Mouse (Mus musculus): ENCODE data around the gene Trabd2b.

The Trabd2b gene

DNA sequence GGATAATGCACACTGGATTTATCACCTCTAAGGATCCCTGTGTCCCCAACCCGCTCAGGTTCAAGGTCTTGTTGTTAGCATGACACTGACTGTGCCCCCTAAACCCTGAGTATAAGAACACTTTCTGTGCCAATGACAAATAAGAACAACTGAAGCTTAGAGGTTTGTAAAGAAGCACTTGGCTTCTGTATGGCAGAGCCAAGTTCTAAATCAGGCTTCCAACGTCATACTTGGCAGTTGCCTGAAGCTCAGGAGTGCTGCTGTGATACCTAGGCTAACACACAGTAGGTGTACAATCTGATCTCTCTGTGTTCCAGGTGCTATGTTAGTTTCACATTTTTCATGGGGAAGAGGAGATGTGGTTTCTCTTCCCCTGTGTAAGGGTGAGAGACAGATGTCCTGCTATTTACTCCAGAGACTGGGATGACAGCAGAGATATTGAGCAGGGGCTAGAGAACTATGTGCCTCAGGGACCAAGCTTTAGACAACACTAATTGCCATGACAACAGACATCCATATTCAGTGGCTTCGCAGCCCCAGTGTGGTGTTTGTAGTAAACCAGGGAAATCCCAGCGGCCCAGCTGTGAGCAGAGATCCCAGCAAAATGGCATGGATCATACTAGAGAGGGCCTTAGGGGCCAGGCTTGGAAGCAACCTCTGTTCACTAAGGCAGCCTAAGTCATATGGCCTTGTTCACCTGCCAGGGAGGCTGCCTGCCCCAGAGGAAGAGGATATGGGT, 89.3 kb downstream of the Trabd2b start:
- CTCF ChIA-PET, result no interaction called here

DNA sequence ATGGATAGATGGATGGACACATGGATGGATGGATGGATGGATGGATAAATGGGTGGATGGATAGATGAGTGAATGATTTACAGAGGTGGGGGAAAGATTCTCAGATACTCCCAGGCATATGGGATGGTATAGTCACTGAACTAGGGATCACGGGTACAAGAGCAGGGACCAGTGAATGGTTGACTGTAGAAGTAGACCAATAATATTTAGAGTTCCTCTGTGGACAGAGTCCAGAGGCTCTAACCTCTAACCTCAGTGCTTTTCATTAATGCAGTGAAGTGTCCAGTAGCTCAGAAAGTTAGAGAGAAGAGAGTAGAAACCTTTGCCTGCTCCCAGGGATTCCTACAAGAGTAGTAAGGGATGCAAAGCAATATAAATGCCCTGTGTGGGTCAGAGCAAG, 93.1 kb downstream of the Trabd2b start:
- CTCF ChIA-PET, result no interaction called here

DNA sequence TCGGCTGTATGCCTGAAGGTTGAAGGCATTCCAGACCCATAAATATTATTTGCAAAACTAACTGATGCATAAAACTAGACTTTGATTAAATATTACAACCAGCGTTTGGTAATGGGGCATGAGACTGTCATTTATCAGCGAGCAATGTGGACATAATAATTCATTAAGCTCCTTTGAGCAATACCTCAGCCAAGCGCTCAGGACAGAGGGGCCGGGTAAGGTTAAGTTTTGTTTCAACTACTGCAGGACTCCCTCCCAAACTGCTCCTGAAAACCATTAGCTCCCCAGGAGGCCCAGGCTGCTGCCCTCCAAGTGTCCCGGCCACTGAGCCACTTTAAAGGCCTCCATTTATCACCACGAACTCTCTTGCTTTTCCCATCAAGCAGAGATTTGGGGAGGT, 93.8 kb downstream of the Trabd2b start:
- CTCF ChIA-PET, result no interaction called here

DNA sequence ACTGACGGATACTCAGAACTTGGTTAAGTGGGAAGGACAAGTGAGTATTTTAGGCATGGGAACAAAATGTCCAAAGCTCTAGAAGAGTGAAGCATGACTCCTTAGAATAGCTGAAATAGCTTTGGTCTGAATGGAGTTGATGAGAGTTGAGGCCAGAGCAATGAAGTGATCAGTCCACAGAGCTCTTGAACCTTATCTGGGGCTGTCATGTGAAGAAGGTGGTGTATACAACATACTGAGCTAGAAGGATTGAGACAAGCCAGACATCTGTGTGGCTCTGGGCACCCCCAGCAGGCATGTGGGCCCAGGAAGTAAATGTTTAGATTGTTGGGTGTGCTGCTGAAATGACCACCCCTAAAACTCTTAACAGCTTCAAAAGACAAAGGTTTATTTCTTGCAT, 94.5 kb downstream of the Trabd2b start:
- CTCF ChIA-PET, result no interaction called here

DNA sequence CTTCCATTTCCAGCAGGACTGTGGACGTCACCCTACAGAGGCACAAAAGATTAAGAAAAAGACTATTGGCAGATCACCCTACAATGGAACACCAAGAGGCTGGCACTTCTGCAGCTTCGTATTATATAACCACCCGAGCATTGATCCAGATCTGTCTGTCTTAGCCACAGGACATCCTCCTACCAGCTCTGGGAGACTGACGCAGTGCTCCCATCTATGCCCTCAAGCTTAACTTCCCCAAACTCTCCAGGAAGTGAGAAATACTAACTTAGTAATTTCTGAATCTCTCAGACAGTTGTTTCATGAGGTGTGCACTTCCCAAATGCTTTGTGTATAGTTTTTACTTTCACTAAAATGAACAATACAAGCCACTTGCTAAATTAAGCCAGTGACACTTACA, 95.1 kb downstream of the Trabd2b start:
- CTCF ChIA-PET, result no interaction called here

DNA sequence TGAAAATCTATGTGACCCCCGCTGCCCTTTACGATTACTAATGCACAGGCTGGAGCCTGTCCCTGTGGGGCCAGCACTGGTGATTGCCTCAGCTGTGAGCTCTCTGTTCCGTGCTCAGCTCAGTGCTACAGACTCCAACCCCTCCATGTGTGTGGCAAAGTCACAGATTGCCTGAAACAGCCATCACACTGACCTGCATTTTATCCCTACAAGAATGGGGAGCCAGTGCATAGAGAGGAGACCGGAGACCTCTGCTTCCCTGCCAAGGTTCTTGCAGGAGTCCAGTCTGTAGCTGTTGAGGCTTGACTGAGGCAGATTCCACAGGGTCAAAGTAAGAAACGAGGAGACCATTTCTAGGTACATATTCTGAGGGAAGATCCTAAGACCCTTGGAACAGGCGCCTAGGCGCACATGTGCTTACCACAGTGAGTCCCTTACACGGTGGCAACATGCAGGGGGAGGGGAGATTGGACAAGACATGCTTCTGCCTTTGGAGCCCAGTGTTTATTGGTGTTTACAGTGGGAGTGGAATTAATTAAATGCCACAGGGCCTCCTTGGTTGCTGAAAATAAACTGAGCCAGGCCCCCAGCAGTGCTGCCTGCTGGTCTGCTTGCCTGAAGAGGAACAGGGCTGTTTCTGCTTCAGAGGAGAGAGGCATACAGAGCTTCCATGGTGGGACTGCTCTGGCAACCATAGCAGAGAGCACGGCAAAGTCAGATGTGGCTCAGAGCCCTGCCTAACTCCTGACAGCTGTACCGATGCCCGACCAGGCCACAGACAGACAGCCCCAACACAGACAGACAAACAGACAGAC, 97.9 kb downstream of the Trabd2b start:
- CTCF ChIA-PET, result no interaction called here

DNA sequence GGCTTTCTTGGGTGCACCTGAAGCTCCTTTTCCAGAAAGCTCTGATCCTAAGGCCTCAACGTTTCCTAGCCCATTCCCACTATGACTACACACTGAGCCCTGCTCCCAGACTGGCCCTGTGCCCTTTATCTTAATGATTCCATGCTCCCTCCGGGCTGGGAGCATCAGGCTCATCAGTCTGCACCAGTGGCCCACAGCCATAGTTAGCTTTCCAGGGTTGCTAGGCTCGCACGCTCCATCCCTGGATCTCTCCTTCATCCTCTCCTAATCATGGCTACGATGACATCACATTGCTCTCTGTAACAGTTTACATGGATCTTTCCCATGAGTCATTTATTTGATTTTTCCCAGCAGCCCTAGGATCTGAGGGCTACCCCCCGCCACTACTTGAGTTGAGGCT, 103.1 kb downstream of the Trabd2b start:
- CTCF ChIA-PET, result no interaction called here

DNA sequence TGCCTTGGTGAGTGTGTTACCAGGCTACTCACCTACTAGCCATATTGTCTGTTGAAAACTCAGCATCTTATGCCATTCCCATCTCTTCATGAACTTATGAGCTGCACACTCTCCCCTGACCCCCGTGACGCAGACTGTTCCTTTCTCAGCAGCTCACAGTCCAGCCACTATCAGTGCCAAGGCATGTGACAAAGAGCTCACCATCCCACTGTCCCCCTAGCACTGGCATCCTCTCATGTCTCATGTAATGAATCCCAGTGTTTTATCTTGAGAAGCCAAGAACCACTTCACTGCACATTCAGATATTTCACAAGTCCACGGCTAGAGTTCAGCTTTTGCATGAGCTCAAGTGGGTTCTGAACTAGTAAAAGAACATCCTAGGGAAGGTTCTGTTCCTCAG, 105.1 kb downstream of the Trabd2b start:
- CTCF ChIA-PET, result no interaction called here

DNA sequence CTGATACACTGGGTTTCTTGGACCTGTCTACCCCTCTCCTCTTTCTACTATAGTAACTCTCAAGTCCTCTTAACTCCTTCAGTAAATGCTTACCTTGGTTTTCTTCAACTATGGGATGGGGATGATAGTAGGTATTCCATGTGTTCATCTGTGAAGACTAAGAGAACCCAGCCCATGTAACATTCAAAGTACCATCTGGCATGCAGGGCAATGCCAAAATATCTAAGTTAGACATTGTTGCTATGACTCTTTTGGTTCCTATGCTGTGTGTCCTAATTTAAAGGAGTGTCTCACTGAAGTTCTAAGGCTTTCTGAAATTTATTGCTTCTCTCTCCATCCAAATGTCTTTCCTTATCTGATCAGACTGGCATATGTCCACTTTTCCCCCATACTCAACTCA, 106.6 kb downstream of the Trabd2b start:
- CTCF ChIA-PET, result no interaction called here

DNA sequence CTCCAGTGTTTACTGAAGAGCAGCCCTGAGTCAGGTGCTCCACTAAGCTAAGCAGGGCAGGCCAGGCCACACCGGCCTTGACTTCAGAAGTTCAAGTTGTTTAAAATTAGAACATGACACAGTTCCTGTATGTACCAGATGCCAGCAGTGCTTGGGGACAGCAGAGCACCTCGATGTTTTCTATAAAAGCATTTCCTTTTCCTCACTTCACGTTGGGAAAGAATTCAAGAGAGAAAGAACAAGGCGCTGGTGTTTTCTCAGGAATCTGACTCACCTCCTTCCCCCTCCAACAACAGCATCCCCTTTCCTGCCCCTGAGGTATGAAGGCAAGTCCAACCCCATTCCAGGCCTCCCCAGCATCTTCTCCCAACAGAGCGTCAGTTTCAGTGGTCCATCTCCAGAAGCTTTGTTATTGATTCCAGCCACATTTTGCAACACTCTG, 108.8 kb downstream of the Trabd2b start:
- CTCF ChIA-PET, result no interaction called here

DNA sequence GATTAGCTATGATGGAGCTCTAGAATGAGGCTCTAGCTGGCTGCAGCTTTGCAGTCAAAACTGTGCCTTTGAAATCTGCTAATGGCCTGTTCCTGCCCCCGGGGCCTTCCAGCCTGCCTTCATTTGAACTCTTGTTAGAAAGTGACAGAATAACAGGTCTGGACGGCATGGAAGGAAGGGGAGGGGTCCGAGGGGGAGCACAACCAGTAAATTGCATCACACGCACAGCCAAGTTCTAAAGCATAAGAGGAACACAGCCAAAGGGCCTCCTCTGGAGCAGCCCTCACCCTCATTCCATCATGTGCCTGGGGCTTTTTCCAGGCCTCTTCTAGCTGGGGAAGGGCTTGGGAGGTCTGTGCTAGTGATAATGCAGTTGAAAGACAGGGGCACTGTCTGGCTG, 110.1 kb downstream of the Trabd2b start:
- CTCF ChIA-PET, result no interaction called here

DNA sequence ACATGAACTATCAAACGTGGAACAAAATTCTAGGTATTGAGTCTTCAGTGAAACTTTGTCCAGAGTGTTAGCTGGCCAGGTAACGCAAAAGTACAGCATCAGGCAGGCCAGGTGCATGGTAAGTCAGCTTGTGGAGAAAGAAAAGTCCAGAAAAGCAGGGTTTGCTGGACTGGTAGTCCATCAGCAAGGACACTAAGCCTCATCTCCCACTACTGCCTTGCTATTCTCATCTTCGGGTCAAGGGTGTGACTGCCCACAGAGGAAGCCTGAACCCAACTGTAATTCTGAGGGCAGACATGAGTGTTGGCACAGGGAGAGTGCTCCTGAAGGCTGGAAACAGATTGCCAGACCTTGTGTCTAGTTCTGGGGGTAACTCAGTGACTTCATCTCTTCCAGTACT, 111.5 kb downstream of the Trabd2b start:
- CTCF ChIA-PET, result no interaction called here

DNA sequence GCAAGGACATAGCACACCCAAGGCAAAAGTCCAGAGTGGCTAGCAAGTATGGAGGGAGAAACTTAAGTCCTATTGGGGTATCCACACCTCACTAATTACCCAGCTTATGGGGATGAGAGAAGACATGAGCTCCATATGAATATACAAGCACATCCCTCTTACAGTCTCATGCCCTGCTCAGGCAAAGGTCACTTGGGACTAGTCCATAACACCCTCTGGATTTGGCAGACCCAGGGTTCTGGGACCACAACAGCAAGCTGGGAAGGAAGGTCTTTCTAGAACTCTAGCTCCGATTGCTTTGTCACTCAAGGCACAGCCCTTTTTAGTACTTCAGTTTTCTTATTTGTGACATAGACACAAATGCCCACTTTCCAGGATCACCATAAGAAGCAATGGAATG, 112.0 kb downstream of the Trabd2b start:
- CTCF ChIA-PET, result no interaction called here

DNA sequence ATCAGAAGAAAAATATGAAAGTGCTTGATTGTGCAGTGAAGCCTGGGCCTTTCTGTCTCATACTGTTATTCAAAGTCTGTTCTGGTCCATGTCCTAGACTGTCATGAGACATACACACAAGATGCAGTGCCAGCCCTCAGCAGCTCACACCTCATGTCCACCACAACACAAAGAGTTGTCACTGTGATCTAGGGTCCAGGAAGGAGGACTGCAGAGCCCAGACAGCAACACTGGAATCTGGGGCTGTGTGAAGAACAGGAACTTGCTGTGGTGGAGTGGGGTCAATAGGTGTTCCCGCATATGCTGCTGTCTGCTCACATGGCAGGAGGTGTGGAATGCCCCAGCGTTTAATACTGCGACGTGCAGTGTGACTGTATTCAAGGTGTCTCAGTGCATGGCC, 112.8 kb downstream of the Trabd2b start:
- CTCF ChIA-PET, result no interaction called here

DNA sequence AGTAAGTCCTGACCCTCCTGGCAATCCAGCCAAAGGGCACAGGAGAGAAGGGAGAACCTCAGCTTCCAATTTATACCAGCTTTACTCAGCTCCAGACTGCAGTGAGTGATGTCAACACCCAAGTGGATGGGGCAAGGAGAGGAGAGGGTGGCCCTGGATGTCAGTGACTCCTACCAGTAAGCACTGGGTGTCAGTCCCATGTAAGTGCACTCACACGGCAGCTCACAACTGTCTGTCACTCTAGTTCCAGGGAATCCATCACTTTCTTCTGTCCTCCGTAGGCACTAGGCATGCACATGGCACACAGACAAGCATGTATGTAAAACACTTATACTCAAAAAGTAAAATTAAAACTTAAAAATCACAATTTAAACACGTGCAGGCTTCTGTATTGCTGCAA, 113.4 kb downstream of the Trabd2b start:
- CTCF ChIA-PET, result no interaction called here

DNA sequence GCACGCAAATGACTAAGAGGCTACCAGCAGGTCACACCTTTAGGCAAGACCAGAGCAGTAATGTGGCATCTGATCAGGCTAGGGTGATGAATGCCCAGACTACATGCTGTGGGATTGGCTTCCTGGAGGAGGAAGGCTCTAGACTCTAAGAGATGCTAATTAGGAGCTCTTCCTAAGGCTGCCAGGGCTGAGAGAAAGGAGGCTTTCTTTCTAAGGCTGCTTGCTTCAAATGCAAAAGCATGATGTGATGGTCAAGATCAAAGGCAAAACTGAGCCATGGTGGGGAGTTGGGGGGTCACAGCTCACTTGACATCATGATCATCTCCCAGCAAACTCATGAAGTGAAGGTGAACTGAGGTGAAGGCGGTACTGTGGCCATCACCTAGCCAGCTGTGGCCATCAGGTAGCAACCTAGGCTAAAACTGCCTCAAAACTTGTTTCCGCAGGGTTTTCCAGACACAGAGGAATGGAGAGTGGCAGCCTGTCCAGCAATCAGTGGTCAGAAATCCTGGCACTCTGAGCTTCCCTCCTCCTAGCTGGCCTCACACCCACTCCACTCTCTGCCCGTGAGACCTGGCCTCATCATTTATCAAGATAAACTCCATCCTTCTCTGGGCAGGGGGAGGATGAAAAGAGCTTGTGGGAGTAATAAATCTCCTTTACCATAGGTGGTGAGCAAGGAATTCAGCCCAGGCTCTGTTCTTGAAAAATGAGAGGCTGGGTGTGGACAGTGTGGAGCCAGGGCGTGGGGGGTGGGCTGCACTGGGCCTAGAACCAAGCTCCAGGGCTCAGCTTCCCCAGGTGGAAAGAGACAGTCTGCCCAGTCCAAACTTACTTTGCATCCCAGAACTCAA, 117.0 kb downstream of the Trabd2b start:
- CTCF ChIA-PET, result no interaction called here

DNA sequence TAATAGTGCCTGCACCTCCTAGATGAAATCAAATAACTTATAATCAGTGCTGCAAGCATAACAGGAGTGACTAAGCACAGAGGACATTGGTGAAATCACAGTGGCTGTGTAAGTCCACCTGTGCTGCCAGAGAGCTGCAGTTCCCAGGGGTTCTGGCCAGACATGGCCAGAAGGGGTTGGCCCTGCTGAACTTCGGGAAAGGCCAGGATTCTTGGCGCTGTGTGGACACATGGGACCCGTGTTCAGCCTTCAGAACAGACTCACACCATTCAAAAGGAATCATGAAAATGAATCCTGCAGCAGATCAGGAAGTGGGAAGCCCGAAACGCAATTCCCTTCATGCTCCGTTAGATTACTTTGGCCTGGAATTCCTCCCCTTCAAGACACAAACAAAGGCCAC, 125.1 kb downstream of the Trabd2b start:
- CTCF ChIA-PET, result no interaction called here

DNA sequence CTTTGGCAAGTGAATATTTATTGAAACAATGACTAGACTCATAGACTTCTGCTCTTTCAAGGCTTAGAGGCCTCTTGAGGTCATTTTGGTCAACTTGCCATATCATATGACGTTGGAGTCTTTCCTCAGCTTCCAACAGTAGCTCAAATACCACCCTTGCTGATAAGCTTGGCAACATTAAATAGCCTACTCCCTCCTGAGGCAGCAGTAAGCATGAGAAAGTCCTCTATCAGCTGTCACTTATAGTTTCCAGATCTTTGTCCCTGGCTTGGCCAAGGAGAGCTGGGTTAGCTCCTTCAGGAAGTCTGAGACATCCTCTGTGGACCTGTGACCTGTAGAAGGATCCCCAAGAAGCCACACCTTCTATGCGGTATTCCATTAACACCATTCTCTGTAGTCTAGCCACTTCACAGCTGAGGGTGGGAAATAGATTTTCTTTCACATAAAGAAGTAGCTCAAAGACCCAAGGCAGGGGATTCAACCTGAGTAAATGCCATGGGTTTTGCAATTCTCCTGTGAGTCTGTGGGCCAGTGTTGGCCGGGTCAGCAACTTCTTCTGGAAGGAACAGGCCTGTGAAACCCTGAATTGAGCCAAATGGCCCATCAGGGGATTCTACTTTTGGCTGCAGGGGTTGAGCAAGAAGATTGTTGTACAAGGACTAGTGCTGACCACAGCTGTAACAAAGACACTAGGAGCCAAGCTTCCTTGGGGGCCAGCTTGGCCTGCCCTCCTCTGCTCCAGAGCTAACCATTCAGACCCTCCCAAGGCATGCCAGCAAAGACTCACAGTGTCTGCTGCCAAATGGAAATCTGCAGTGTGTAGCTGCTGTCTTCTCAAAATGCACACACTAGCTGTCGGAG, 127.6 kb downstream of the Trabd2b start:
- CTCF ChIA-PET, result no interaction called here

DNA sequence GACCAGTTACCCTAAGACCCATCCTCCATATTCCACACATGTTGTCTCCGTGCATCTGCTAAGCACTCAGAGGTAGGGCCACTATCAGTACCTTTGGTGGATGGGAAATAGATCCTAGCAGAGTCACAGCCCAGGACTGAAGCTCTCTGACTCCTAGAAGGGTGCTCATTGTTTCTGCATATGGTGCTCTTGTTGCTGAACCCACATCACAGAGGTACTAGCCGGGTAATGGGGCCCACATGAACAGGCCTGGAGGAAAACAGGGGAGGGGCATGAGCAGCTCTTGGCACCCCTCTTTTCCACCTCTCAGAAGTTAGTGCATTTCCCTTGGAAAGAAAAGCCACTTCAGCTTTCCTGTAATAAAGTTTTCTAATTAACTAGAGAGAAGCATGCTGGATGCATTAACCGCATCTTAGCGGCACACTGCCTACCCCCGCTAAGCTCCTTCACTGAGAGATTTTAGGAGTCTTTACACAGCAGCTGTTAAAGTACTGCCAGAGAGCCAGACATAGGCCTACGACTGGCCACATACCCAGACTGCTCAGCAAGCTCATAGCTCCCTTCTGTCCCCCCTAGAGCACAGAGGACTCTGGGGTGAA, 131.0 kb downstream of the Trabd2b start:
- CTCF ChIA-PET, result no interaction called here

DNA sequence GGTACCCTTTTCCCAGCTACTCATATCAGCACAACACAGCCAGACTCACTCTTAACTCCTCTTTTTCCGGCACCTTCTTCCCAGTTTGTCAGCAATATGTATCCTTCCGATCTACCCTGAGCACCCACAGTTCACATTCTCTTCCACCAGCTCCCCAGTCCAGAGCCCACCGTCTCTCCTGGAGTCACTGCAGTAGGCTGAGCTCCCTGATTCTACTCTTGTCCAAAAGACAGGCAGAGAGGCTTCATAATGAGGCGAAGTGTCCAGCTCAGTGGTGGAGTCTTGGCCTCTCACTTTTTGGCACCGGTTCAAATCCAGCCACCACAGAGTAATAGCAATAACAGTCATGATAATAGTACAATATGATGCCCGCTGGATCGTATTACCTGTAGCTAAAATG, 133.5 kb downstream of the Trabd2b start:
- CTCF ChIA-PET, result no interaction called here

DNA sequence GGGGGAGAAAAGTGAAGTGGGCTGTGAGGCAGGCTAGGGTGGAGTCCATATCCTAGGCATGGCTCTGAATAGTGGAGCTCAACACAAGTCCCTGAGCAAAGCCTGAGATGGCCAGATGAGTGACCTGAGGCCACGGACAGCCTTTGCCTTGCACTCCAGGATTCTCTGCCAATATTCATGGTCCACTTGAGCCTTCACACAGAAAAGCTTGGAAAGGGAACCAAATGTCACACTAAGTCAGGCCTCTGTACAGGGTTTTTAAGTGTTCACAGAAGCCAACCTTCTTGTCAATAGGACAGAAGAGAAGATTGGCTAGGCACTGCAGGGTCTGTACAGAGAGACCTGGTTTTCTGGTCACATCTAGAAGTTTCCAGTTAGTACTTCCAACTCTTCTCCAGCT, 134.7 kb downstream of the Trabd2b start:
- CTCF ChIA-PET, result no interaction called here

DNA sequence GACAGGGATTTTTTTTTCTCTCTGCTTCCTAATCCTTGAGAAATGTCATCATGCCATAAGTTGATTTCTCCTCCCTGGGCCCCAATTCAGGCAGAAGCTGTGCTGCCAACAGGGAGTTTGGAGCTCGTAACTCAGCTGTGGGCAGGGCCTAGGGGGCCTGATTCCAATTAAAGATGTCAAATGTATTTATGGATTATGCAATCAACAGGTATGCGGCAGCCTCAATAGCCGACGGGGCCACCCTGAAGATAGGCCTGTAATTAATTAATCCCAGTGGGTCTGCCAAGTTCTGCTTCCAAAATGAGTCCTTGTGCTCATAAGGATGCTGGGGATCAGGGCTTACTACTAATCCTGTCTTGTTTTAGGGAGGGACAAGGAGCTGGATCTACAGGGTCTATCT, 135.6 kb downstream of the Trabd2b start:
- CTCF ChIA-PET, result no interaction called here

Measured in spleen, embryonic (tissue).